Comparison of ENCODE assay signal across 25 mouse cellular contexts in the genomic region with DNA sequence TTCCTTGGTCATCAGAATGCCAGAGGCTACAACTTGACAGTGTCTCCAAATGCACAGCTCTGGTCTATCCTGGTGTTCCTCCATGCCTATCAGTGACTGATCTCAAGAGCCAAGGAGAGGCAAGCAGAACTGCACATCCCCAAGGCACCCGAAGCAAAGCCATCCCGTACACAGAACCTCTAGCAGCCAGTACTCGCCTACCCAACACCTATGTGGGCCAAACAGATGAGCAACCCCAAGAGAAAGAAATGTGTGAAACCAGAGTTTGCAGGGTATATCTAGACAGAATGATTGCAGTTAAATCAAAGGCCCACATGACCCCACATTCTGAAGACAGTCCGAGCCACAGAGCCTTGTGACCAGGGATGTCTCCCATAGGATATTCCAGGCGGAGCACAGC.
"Had no signal": no experiment of that assay in that cellular context is flagged by ENCODE, and none has a peak within 500 bp of the region (broad histone marks: within the 10 kb centered on the region; RNA-seq: fewer than 3 reads in every experiment).

No protein-coding gene starts in this region.

- DNase-seq: gastrocnemius, postnatal 14 days; gastrocnemius, postnatal 36 days; heart, adult 11 months; heart, adult 2 months; heart, postnatal 14 days; heart, postnatal 36 days; kidney, adult 11 months; kidney, adult 2 months; kidney, adult 9 months; kidney, postnatal 14 days; kidney, postnatal 36 days; layer of hippocampus, adult 9-11 months; layer of hippocampus, postnatal 36 days; left cerebral cortex, postnatal 4 days had no signal

- H3K4me3 ChIP-seq: heart, adult 2 months; heart, embryonic 13.5 days; heart, embryonic 15.5 days; hindbrain, embryonic 13.5 days; hindbrain, embryonic 15.5 days; kidney, embryonic 15.5 days; limb, embryonic 13.5 days; limb, embryonic 15.5 days; liver, embryonic 12.5 days had no signal

- H3K27ac ChIP-seq: heart, adult 2 months; heart, embryonic 13.5 days; heart, embryonic 15.5 days; hindbrain, embryonic 13.5 days; hindbrain, embryonic 15.5 days; hindbrain, postnatal 0 days; kidney, embryonic 15.5 days; kidney, postnatal 0 days; limb, embryonic 13.5 days; limb, embryonic 15.5 days; liver, embryonic 12.5 days; liver, embryonic 14.5 days had no signal
